Mouse (Mus musculus): ENCODE measurements around the gene Gm20825. TPM values are rescaled to one million over a fixed set of nuclear protein-coding genes. Genes with fewer than 3 reads are reported as not detected.
"Not testable (repeated sequence)": the region's sequence is repeated elsewhere in the genome, so short reads cannot be mapped to it uniquely, and the experiment has no call there.

The Gm20825 gene
- total RNA-seq (2021) (not detected), polyA plus RNA-seq (2012; rRNA removed) (not detected in 2 replicates)
- long read RNA-seq: 0 reads

- not testable (repeated sequence) for DNase-seq
These were observed at the start of gene Gm20825 for GRCm38 (mm10) chrY:8071407-8071806. TSS of gene Gm20825 (minus strand) at chrY:8071507.

Other genes starting within 250 kb of the Gm20825 start
- gene Gm29049, start 74.3 kb downstream of the Gm20825 start, total RNA-seq (2021): not detected
- gene Gm29049, start 74.3 kb downstream of the Gm20825 start, polyA plus RNA-seq (2012; rRNA removed): not detected in 2 replicates
- gene Gm20824, start 186.4 kb upstream of the Gm20825 start, total RNA-seq (2021): not detected
- not detected in 2 replicates for gene Gm20824, start 186.4 kb upstream of the Gm20825 start, polyA plus RNA-seq (2012; rRNA removed)